Mouse (Mus musculus) cerebellum, postnatal 36 days (tissue): ENCODE measurements around the gene Tcf12.

Experiments used
- DNase-seq, 2 experiments: peaks; one replicate each; pipeline ENCODE4 v3.0.0; 2021 to 2022; ENCODE audit warnings: mixed read lengths in 2 of 2

The Tcf12 gene

DNA sequence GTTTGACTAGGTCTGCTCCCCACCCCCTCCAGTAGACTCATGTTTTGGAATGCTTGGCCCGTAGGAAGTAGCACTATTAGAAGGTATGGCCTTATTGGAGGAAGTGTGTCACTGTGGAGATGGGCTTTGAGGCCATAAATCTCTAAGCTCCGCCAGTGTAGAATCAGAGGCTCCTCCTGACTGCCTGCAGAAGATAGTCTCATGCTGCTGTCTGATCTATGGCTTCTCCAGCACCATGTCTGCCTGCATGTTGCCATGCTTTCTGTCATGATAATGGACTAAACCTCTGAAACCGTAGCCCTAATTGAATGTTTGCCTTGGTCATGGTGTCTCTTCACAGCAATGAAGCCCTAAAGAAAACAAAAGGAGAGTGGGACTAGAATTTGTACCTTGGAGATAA is 26.7 kb downstream of the Tcf12 start:
- no peak for DNase-seq

DNA sequence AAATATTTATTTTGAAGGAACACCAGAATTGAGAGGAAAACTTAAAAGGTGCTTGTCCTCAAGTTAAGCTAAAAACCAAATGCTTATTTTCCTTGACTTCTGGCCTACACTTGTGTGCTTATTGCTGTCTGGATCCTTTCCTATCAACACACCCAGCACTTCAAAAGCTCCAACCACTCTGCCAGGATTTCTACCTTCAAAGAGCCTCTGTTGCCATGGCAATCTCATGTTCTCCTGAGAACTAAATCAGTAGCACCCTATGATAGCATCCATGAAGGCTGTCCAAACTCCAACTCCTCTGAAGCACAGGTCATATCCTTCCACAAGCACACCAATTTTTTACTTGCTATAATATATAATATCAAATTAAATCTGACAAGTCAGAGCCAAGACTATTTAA is 27.5 kb downstream of the Tcf12 start:
- DNase-seq, result no peak

DNA sequence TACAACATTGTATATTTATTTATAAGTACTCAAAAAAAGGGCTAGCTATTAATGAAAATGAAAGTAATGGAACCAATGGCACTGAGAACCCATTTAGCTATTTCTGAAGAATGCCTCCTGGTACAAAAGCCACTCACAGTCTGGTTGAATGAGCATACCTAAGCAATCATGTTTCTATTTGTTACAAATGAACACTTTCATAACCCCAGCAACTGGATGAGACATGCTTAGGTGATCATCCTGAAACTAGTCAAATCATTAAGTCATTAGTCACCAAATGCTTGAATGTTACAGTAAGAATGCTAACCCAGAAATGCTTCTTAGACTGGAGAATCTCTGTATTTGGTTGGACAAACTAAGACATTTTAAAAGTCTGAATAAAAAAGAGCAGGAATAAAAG is 35.5 kb downstream of the Tcf12 start:
- DNase-seq, result no peak

DNA sequence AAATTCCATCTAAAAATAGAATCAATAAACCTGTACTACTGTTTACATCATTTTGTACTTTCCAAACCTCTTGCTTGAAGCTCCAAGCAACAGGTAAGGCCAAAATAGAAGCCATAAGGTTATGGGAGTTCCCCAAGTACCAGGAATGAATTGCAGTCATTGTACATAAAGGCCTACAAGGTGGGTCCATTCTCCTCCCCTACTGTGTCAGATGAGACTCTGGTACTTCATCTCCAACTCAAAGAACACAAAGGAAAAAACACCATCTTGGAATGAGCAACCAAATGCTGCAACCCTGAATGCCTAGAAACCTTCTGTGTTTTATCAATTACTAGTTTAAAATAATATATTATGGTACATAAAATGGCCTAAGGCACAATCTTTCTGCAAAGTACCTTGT is 45.5 kb downstream of the Tcf12 start:
- DNase-seq, result no peak

DNA sequence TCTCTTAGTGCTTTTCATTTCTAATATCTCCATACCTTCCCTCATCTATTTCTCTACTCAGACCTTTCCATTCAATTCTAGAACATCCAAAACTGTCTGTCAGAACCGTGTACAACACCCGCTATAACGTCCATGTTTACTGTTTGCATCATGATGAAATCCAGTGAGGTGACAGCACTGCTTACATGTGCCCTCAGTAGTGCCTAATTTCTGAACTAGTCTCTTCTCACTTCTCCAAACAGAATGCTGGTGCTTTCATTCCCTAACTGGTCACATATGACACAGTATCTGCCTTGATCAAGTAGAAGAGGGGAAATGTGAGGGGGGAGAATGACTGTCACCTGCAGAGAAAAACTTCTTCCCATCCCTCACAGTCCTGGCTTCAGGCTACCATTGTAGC is 58.5 kb downstream of the Tcf12 start:
- DNase-seq, result no peak

DNA sequence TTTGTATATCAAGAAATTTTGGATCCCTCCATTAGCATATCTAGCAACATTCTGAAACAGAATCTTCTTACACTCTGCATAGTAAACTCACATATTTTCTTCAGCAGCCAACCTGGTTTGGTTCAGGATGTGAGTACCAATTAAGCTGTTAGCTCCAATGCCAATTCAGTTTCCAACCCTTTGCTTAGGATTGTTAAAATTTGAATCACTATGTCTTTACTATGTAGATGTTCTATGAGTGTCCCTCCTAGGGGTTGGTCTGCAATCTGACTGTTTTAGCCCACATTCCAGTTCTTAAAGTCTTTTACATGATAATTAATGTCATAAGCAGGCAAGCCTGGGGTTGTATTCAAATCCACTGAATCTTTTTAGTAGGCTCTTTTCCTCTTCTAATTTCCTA is 71.5 kb downstream of the Tcf12 start:
- no peak for DNase-seq

DNA sequence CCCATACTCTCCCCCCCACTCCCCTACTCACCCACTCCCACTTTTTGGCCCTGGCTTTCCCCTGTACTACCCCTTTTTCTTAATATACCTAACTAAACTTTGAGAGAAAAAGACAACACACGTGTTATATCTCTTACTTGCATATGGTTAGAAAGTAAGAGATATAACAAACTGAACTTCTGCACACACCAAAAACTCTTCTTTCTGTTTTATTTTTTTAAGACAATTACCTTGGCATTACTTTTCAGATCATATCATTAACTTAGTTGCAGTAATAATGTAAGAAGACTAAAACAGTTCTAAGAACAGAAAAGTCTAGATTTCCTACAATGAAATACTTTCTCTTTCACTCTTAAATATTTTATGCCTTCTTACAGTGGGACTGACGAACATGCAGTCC is 72.3 kb downstream of the Tcf12 start:
- DNase-seq, result no peak

DNA sequence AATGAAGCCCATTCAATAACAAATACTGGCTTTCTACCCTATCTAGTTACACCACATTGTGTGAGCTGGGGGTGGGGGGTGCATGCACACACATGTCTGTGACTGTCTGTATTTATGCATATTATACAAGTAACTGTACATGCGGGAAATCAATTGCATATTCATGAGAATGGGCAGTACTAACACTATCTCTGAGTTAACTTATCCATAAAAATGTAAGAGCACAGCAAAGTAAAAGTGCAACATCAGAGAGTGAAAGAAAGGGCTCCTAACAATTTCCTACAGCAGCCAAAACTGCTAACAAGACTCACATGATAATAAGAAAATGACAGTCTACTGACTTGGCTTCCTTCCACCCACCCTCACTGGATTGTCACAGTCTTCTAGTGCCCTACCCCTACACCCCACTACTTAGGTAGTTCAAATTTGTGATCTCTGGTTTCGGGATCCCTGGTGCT is 74.6 kb downstream of the Tcf12 start:
- no peak for DNase-seq

DNA sequence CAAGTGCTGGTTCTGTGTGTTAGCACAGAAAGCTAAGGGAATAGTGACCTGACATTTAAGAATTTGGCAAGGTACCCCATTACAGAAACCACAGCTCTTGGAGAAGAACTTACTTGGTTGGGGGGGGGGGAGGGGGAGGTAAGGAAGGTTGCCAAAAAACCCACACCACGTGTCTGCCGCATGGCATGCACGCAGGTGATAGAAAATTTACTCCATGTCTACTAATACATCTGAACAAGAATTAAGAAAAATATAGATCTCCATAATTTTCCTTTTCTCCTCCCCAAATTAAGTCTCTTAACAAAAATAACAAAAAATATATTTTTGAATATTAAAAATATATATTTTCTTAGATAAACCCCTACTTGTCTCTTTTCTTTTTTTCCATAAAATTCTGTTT is 75.4 kb downstream of the Tcf12 start:
- DNase-seq, result no peak

DNA sequence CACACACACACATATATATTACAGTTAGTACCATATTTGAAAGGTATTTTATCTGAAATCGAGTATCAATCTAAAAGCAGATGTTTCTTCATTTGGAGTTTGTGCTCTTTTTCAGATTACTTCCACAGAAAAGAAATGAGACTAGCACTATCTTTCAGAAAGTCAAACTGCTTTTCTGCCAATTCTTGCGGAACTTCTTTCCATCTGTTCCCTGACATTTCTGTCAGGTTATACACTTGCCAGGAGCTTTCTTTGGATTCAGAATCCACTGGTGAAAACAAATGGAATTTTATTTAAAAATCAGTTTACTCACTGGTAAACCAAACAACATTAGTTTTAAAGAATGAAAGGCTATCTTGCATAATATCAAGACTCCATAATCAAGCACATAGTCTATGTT is 78.4 kb downstream of the Tcf12 start:
- no peak for DNase-seq

DNA sequence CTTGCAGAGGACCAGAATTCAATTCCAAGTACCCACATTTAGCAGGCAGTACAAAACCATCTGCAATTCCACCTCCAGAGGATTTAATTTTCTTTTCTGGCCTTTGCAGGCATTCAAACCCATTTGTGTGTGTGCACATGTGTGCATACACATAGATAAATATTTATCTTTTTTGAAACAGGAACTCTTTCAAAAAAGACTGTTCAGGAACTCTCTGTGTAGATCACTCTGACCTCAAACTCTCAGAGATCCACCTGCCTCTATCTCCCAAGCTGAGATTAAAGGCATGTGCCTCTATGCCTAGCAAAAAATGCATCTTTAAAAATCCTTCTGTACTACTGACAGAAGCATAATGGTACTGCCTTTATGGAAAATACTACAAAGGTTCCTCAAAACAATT is 81.4 kb downstream of the Tcf12 start:
- DNase-seq, result no peak

DNA sequence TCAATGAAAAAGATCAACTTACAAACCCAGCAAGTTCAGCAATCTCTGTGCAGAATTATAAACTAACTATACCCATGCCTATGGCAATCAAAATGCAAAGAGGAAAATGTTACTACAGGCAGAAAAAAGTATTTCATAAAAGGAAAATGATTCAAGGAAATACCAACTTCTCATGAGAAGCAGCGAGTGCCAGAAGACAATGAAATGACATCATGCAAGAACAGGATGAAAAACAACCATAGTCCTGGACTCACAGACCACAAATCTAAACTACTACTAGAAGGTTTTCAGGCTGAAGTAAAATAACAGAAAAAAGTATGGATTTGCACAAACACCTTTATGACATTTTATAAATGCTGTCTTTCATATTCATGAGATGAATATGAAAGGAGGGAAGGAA is 82.1 kb downstream of the Tcf12 start:
- no peak for DNase-seq

DNA sequence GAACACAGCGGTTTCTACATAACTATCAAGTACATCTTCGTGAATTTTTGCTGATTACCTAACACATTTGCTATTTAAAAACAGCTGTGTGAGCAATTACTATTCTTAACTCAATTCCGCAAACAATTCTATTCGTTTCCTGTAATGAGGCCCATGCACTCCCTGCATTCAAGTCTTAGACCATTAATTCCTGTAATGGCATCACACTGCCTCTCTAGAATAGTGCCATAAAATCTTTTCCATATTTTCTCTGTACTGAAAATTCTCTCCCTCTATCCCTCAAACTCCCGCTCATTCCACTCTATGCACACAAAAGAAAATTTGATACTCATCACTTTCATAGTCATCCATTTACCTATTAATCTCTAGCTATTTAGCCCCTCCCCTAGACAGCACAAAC is 88.4 kb downstream of the Tcf12 start:
- DNase-seq, result no peak

DNA sequence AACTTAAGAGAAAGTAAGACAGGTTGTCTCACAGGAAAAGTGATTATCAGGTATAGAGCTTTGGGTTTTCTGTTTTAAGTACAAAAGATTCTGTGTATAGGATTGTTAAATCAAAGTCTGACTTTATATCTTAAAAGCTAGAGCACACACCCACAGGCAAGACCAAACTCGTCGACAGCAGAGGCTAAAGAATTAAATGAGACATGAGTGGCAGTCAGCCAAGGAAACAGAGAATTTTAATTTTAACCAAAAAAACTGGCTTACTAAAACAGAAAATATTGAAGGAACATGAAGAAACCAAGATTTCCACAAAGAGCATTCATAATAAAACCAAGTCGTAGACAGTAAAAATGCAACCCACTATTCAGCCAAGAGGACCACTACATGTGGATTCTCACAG is 90.2 kb downstream of the Tcf12 start:
- DNase-seq, result no peak

DNA sequence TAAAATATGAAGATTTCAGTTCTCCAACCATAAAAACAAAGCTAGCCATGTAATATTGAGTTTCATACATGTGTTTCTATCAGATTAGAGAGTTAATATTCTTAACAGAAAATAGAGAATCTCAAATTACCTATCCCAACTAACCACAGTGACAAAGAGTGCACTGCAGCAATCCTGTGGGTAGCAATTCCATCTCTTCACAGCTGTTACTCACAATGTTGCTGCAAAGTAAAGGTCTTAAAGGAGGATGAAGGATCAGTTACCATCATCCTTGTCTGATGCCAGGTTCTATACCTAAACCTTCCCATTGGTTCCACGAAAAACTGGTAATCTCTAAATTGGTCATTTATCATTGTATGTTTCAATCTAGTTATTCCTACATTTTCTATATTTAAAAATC is 95.7 kb downstream of the Tcf12 start:
- DNase-seq, result no peak

DNA sequence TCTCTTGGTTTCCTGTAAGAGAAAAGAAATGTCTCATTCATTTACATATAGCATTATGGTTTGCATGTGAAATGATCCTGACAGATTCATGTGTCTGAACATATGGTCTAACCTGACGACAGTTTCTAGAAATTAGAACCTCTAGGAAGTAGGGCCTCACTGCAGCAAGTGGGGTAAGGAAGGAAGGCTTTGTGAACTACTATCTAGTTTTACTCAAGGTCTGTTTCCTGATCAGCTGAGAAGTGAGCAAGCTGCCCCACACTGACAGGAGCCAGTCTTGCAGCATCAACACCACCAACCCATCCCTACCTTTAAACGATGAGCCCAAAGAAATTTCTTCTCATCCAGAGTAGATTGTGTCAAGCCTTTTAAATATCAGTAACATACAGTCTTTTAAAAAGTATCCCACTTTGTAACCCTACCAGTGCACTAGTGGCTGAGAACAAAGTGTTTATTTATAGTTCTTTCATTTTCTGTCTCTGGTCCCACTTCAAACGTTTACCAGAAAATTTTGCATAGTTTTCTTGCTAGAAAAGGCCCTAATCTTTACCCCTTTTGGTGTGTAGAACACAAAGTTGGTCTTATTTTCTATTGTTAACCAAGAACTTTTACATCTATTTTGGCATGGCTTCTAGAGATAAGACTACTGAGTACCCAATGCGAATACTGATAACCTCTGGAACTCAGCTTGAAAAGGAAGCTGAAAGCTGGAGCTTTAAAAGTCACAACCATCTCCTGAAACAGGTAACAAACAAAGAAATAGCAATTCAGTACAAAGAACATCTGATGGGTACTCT is 96.9 kb downstream of the Tcf12 start:
- no peak for DNase-seq

DNA sequence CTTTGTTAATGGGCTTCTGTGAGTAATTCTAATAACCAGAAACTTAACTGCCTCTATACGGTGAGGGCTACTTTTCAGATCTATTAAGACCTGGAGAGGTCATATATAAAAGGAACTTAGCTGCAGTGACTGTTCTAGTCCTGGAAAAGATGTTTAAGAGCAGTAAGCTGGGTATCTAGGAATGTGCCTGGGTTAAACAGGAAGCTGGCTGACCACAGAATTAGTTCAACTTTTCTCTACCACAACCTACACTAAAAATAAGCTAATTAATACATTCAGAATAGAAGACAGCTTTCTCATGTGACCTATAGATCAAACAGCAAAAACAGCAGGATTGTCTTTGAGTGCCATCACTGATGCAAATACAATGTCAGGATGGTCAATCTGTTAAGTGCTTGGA is 98.1 kb downstream of the Tcf12 start:
- DNase-seq, result no peak

DNA sequence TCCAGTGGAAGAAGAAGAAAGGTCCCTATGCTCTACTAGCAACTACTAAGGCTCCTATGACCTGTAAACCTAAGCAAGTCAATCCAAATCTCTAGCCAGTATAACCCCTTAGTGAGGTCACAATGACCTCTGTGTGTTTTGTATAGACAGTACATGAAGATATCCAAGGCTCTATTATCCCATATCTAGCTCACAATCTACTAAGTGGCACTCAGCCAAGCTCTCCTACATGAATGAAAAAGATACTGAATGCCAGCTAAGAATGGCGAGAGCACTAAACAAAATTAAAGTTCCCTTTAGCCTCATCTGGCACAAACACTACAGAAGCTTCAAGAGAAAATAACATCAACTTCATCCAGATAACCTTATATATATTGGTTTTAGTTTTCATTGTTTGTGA is 103.0 kb downstream of the Tcf12 start:
- no peak for DNase-seq

DNA sequence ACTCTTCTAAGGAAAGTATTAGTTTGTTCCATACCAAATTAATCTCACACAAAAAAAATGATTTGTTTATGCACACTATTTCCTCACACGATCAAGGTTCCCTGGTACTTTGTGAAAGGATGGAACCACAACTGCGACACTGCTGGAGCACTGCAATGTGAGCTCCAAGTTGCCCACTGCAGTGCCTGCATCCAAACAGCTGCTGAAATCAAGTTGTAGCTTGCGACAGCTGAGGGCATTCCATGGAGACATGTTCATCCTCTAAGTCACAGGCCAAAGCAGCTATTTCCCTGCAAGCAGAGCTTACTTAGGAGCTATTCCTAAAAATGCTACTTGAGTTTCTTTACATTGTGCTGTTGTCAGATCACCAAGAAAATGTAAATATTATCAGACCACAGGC is 120.5 kb downstream of the Tcf12 start:
- DNase-seq, result no peak

DNA sequence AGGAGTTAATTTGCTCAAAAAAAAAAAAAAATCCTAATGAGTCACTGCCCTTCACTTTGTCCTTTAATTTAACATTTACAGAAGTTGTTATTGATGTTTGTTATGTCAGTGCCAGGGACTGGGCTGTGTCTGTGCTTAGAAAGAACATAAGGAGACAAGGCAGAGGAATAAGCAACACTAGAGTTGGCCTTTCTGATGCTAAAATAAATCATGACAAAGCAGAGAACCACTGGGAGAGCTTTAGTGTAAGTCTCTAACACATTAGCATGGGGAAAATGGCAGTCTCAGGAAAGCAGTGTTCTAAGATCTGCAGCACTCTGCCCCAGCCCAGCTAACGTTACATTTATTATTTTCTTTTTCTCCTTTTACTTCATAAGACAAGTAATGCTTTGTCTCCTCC is 121.3 kb downstream of the Tcf12 start:
- DNase-seq, result no peak

DNA sequence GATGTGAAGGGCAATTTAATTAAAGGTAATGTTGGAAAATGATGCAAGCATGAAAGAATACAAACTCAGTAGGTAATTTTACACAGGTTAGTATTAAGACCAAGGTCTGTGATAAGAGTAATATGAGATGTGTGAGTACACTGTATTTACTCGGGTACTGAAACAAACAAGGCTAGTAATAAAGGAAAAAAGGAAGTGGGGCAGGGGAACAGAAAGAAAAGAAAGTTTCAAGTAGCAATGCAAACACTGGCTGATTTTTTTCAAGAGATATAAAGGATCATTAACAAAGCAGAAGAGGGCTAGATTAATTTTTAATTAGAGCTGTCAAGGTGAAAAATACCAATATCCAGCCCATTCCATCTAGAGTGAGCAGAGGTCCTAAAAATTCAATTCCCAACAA is 122.0 kb downstream of the Tcf12 start:
- DNase-seq, result no peak

DNA sequence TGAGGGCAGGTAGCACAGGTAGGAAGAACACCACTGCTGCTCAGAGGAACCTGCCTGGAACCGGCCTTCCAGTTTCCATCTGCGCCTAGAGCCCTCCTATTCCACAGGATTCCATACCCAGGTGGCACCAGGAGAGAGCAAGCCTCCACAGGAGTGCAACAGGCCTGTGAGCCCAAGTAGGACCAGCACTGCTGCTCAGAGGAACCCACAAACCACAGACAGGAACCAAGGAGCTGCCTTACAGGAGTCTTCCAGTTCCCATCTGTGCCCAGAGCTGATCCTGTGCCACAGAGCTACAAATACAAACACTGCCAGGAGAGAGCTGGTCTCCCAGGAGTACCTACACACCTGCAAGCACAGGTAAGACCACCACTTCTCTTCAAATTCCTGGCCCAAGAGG is 125.0 kb downstream of the Tcf12 start:
- peak in 1 of 2 experiments; percentile 4 for DNase-seq

DNA sequence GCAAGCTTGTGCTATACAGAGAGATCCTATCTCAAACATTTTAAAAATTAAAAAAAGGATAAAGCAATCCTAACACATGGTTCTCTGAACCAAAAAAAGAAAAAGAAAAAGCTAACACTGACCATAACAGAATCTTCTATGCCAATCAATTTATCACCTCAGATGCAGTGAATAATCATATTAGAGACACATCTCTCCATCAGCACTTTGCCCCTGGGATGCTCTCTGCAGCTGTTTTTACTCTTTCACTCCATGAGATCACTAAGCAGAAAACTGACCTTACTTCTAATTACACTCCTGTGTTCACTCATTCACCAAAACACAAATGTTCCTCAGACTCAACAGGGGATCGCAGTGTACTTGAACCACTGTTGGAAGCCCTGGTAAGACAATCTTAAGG is 128.8 kb downstream of the Tcf12 start:
- no peak for DNase-seq

DNA sequence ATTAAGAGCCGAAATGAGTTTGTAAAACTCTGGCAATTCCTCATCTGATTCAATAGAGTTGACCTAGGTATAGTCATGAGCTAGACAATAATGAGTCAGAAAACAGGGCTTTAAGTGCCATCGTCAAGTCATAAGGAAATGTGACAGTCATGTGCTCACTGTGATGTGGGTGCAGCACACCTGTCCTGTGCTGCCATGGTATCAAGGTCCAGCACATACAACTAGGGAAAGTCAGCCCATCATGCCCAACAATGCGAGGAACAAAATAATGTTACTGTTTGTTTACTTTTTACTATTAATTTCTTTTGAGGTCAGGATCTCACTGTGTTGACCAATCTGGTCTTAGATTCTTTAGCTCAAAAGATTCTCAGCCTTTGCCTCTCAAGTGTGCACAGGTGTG is 130.6 kb downstream of the Tcf12 start:
- no peak for DNase-seq

DNA sequence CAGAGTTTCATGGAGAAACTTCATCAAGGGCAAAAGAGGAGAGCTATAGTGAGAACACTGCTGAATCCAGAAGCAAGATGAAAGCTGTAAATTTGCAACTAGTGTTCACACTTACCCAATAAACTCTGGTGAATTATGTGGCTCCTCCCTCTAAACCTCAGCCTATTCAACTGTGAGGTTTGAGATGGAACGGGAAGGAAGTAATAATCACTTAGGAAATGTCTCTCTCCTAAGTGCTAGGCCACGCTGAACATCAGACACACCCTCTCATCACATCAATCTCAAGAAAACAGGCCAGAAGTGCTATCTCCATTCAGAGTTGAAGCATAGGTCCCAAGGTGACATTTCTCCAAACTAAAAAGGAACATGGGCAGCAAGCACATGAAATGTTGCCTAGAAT is 131.1 kb downstream of the Tcf12 start:
- no peak for DNase-seq
